Mouse (Mus musculus) heart, embryonic 15.5 days (tissue): ENCODE data around the gene Mael. TPM values are rescaled to one million over a fixed set of nuclear protein-coding genes. Genes with fewer than 3 reads are reported as not detected.

Experiments used
- ATAC-seq: fragments of 200-750 bp; cut with Nextera tagmentation; replicated peaks from 2 replicates; pipeline ENCODE4 v1.8.0; 2017; ENCODE audit warnings: low read depth, moderate TSS enrichment; ENCODE audit not compliant: insufficient number of reproducible peaks, insufficient read depth, low FRiP score
- H3K27ac ChIP-seq: fragments of 300-500 bp; sonication (generic); 2 replicates; pipeline ENCODE4 v1.5.1; 2015; ENCODE audit warnings: mild to moderate bottlenecking, inconsistent platforms
- H3K27me3 ChIP-seq: fragments of 300-500 bp; sonication (generic); 2 replicates; pipeline ENCODE4 v1.6.1; 2015; ENCODE audit warnings: inconsistent platforms
- H3K36me3 ChIP-seq: fragments of 300-500 bp; sonication (generic); 2 replicates; pipeline ENCODE4 v1.6.1; 2015; ENCODE audit warnings: mild to moderate bottlenecking, inconsistent platforms
- H3K4me1 ChIP-seq: fragments of 300-500 bp; sonication (generic); replicated peaks from 2 replicates; pipeline ENCODE4 v1.6.1; 2015; ENCODE audit warnings: inconsistent platforms
- H3K4me2 ChIP-seq: fragments of 300-500 bp; sonication (generic); 2 replicates; pipeline ENCODE4 v1.6.1; 2015; ENCODE audit warnings: inconsistent platforms, mild to moderate bottlenecking, moderate library complexity
- H3K4me3 ChIP-seq: fragments of 300-500 bp; sonication (generic); 2 replicates; pipeline ENCODE4 v1.5.1; 2015; ENCODE audit warnings: mild to moderate bottlenecking, inconsistent platforms
- H3K9ac ChIP-seq: fragments of 300-500 bp; sonication (generic); 2 replicates; pipeline ENCODE4 v1.6.1; 2015; ENCODE audit warnings: mild to moderate bottlenecking, inconsistent platforms
- H3K9me3 ChIP-seq: fragments of 300-500 bp; sonication (generic); replicated peaks from 2 replicates; pipeline ENCODE4 v1.6.1; 2016; ENCODE audit warnings: inconsistent platforms
- WGBS: fragments of 180-500 bp; shearing (Covaris S2); methylation state at CpG from one replicate; pipeline ENCODE4 v1.1.7; 2015; ENCODE audit warnings: mixed read lengths; 5-methylcytosine and 5-hydroxymethylcytosine counted together
- polyA plus RNA-seq: library from polyadenylated mRNA; unstranded; fragments of >200 nt; fragmentation: Nextera tagmentation; extraction: Ambion mirVana; gene quantifications from 2 replicates; pipeline ENCODE4 v1.2.1, GENCODE M21; 2015

Gene Mael
- polyA plus RNA-seq, 1 experiment from 2014 or later, result 0.18 TPM

GRCm38 (mm10) chr1:166205159-166205558, 33.4 kb downstream of the Mael start:
- H3K9me3 ChIP-seq, result no peaks in the 10 kb centered on the region
- no peak overlapping the region for H3K4me3 ChIP-seq
- H3K27me3 ChIP-seq, result no peaks in the 10 kb centered on the region
- no peak overlapping the region for H3K9ac ChIP-seq
- H3K27ac ChIP-seq, result no peak overlapping the region
- H3K4me2 ChIP-seq, result no peak overlapping the region
- 53% methylated on average over 3 of the region's 3 CpGs for WGBS
- H3K4me1 ChIP-seq, result no peaks in the 10 kb centered on the region
- no peaks in the 10 kb centered on the region for H3K36me3 ChIP-seq
- no peak for ATAC-seq

GRCm38 (mm10) chr1:166204171-166204570, 34.4 kb downstream of the Mael start:
- Histone ChIP-seq H3K27ac (no peak overlapping the region), H3K27me3 (no peaks in the 10 kb centered on the region), H3K36me3 (no peaks in the 10 kb centered on the region), H3K4me2 (no peak overlapping the region), H3K9me3 (no peaks in the 10 kb centered on the region), H3K4me3 (no peak overlapping the region), H3K9ac (no peak overlapping the region), H3K4me1 (no peaks in the 10 kb centered on the region)
- WGBS, result 56% methylated on average over 5 of the region's 5 CpGs
- no peak for ATAC-seq

- H3K36me3 ChIP-seq, result no peaks in the 10 kb centered on the region
- no peaks in the 10 kb centered on the region for H3K27me3 ChIP-seq
- no peak overlapping the region for H3K4me3 ChIP-seq
- no peak for ATAC-seq
- no peaks in the 10 kb centered on the region for H3K9me3 ChIP-seq
- H3K9ac ChIP-seq, result no peak overlapping the region
- H3K4me2 ChIP-seq, result no peak overlapping the region
- H3K4me1 ChIP-seq, result 0 out of 2 replicates have a peak, but pooled peaks cover 3% of the 10 kb centered on the region
- 78% methylated on average over 4 of the region's 4 CpGs for WGBS
- H3K27ac ChIP-seq, result no peak overlapping the region
These were observed 48.7 kb downstream of the Mael start for GRCm38 (mm10) chr1:166189821-166190220.

GRCm38 (mm10) chr1:166185357-166185756, 53.2 kb downstream of the Mael start:
- 73% methylated on average over 5 of the region's 5 CpGs for WGBS
- H3K4me2 ChIP-seq, result no peak overlapping the region
- peaks cover 15% of the 10 kb centered on the region; the same call in 1 of the 2 replicates for H3K4me1 ChIP-seq
- no peaks in the 10 kb centered on the region for H3K27me3 ChIP-seq
- no peaks in the 10 kb centered on the region for H3K9me3 ChIP-seq
- H3K9ac ChIP-seq, result no peak overlapping the region
- H3K4me3 ChIP-seq, result no peak overlapping the region
- H3K27ac ChIP-seq, result no peak overlapping the region
- no peak for ATAC-seq
- no peaks in the 10 kb centered on the region for H3K36me3 ChIP-seq

- Histone ChIP-seq H3K9me3 (no peaks in the 10 kb centered on the region), H3K4me3 (no peak overlapping the region), H3K9ac (no peak overlapping the region), H3K36me3 (no peaks in the 10 kb centered on the region), H3K4me2 (no peak overlapping the region), H3K27me3 (no peaks in the 10 kb centered on the region), H3K27ac (no peak overlapping the region), H3K4me1 (peaks cover 15% of the 10 kb centered on the region; the same call in 1 of the 2 replicates)
- WGBS, result 66% methylated on average over 22 of the region's 22 CpGs
- no peak for ATAC-seq
These were observed 53.9 kb downstream of the Mael start for GRCm38 (mm10) chr1:166184391-166185229.

GRCm38 (mm10) chr1:166182952-166183627, 55.5 kb downstream of the Mael start:
- Histone ChIP-seq H3K9ac (no peak overlapping the region), H3K36me3 (no peaks in the 10 kb centered on the region), H3K4me1 (peaks cover 15% of the 10 kb centered on the region; the same call in 1 of the 2 replicates), H3K4me3 (no peak overlapping the region), H3K27ac (0 out of 2 replicates have a peak overlapping the region, but pooled peaks have one; percentile 9), H3K9me3 (no peaks in the 10 kb centered on the region), H3K27me3 (no peaks in the 10 kb centered on the region), H3K4me2 (0 out of 2 replicates have a peak overlapping the region, but pooled peaks have one; percentile 10)
- ATAC-seq, result 0 out of 2 replicates have a peak, but pooled peaks have one; percentile 39
- 50% methylated on average over 10 of the region's 10 CpGs for WGBS

- Histone ChIP-seq H3K4me2 (no peak overlapping the region), H3K27me3 (no peaks in the 10 kb centered on the region), H3K36me3 (no peaks in the 10 kb centered on the region), H3K27ac (no peak overlapping the region), H3K9me3 (no peaks in the 10 kb centered on the region), H3K4me3 (no peak overlapping the region), H3K9ac (no peak overlapping the region), H3K4me1 (peaks cover 15% of the 10 kb centered on the region; the same call in 1 of the 2 replicates)
- no peak for ATAC-seq
- WGBS, result 83% methylated on average over 7 of the region's 7 CpGs
These were observed 57.0 kb downstream of the Mael start for GRCm38 (mm10) chr1:166181510-166181909.

- Histone ChIP-seq H3K9ac (no peak overlapping the region), H3K9me3 (no peaks in the 10 kb centered on the region), H3K36me3 (no peaks in the 10 kb centered on the region), H3K27me3 (no peaks in the 10 kb centered on the region), H3K4me3 (no peak overlapping the region), H3K4me1 (no peaks in the 10 kb centered on the region), H3K27ac (no peak overlapping the region), H3K4me2 (no peak overlapping the region)
- ATAC-seq, result no peak
- WGBS, result 66% methylated on average over 9 of the region's 9 CpGs
These were observed 64.9 kb downstream of the Mael start for GRCm38 (mm10) chr1:166173621-166174020.

GRCm38 (mm10) chr1:166172992-166173391, 65.6 kb downstream of the Mael start:
- Histone ChIP-seq H3K9me3 (no peaks in the 10 kb centered on the region), H3K9ac (no peak overlapping the region), H3K4me3 (no peak overlapping the region), H3K4me1 (no peaks in the 10 kb centered on the region), H3K4me2 (no peak overlapping the region), H3K36me3 (no peaks in the 10 kb centered on the region), H3K27me3 (no peaks in the 10 kb centered on the region), H3K27ac (no peak overlapping the region)
- whole genome bisulfite sequencing, result 74% methylated on average over 3 of the region's 3 CpGs
- ATAC-seq, result no peak

- 86% methylated on average over 12 of the region's 12 CpGs for WGBS
- H3K9me3 ChIP-seq, result no peaks in the 10 kb centered on the region
- H3K4me3 ChIP-seq, result no peak overlapping the region
- ATAC-seq, result no peak
- no peak overlapping the region for H3K27ac ChIP-seq
- no peaks in the 10 kb centered on the region for H3K36me3 ChIP-seq
- H3K4me1 ChIP-seq, result no peaks in the 10 kb centered on the region
- no peak overlapping the region for H3K4me2 ChIP-seq
- H3K27me3 ChIP-seq, result no peaks in the 10 kb centered on the region
- no peak overlapping the region for H3K9ac ChIP-seq
These were observed 67.7 kb downstream of the Mael start for GRCm38 (mm10) chr1:166170852-166171251.

- Histone ChIP-seq H3K4me1 (no peaks in the 10 kb centered on the region), H3K27me3 (no peaks in the 10 kb centered on the region), H3K27ac (no peak overlapping the region), H3K4me2 (no peak overlapping the region), H3K4me3 (no peak overlapping the region), H3K36me3 (no peaks in the 10 kb centered on the region), H3K9me3 (no peaks in the 10 kb centered on the region), H3K9ac (no peak overlapping the region)
- 82% methylated on average over 7 of the region's 7 CpGs for WGBS
- no peak for ATAC-seq
These were observed 68.8 kb downstream of the Mael start for GRCm38 (mm10) chr1:166169713-166170112.
